Mouse (Mus musculus) embryonic facial prominence, embryonic 15.5 days (tissue): Measurements from ENCODE around the gene Cym. TPM values are rescaled to one million over a fixed set of nuclear protein-coding genes. Genes with fewer than 3 reads are reported as not detected.

Source experiments
- ATAC-seq: fragments of 200-750 bp; cut with Nextera tagmentation; 2 replicates; pipeline ENCODE4 v1.8.0; 2017; ENCODE audit warnings: low read depth, moderate TSS enrichment; ENCODE audit not compliant: insufficient number of reproducible peaks, low FRiP score, low TSS enrichment
- H3K27ac ChIP-seq: fragments of 300-500 bp; sonication (generic); replicated peaks from 2 replicates; pipeline ENCODE4 v1.5.1; 2015; ENCODE audit warnings: mild to moderate bottlenecking, inconsistent platforms
- H3K27me3 ChIP-seq: fragments of 300-500 bp; sonication (generic); 2 replicates; pipeline ENCODE4 v1.6.1; 2015; ENCODE audit warnings: inconsistent platforms
- H3K36me3 ChIP-seq: fragments of 300-500 bp; sonication (generic); 2 replicates; pipeline ENCODE4 v1.6.1; 2015; ENCODE audit warnings: mild to moderate bottlenecking, inconsistent platforms
- H3K4me1 ChIP-seq: fragments of 300-500 bp; sonication (generic); 2 replicates; pipeline ENCODE4 v1.6.1; 2015; ENCODE audit warnings: inconsistent platforms
- H3K4me2 ChIP-seq: fragments of 300-500 bp; sonication (generic); replicated peaks from 2 replicates; pipeline ENCODE4 v1.6.1; 2015; ENCODE audit warnings: mild to moderate bottlenecking, inconsistent platforms
- H3K4me3 ChIP-seq: fragments of 300-500 bp; sonication (generic); replicated peaks from 2 replicates; pipeline ENCODE4 v1.5.1; 2015; ENCODE audit warnings: mild to moderate bottlenecking, inconsistent platforms
- H3K9ac ChIP-seq: fragments of 300-500 bp; sonication (generic); 2 replicates; pipeline ENCODE4 v1.6.1; 2015; ENCODE audit warnings: inconsistent platforms
- H3K9me3 ChIP-seq: fragments of 300-500 bp; sonication (generic); replicated peaks from 2 replicates; pipeline ENCODE4 v1.6.1; 2016; ENCODE audit warnings: inconsistent platforms
- WGBS: fragments of 180-500 bp; shearing (Covaris S2); methylation state at CpG from one replicate; pipeline ENCODE4 v1.1.7; 2015; 5-methylcytosine and 5-hydroxymethylcytosine counted together
- polyA plus RNA-seq: library from polyadenylated mRNA; unstranded; fragments of >200 nt; fragmentation: Nextera tagmentation; extraction: Ambion mirVana; gene quantifications from 2 replicates; pipeline ENCODE4 v1.2.1, GENCODE M21; 2015

The Cym gene
- polyA plus RNA-seq, 1 experiment from 2014 or later: 0.21 TPM

DNA sequence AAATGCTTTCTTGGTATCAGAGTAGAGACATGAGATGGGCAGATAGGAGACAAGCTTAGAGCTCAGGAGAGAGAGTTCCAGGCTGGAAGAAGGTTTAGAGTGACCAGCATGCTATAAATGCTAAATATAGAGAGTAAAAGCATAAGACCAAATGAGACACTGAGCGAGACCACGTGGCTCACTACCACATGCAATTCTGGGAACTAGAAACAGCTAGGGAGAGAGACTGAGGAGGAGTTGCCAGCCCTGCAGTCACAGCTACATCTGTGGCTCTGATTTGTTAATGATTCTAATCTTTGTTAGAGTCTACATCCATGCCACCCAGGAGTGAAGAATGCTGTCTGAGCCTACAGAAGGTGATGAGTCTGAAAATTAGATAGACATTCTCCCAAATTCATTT, 52.0 kb downstream of the Cym start:
- Histone ChIP-seq H3K4me3 (no peak overlapping the region), H3K36me3 (no peaks in the 10 kb centered on the region), H3K4me1 (no peaks in the 10 kb centered on the region), H3K9me3 (no peaks in the 10 kb centered on the region), H3K4me2 (no peak overlapping the region), H3K27me3 (no peaks in the 10 kb centered on the region), H3K9ac (no peak overlapping the region), H3K27ac (no peak overlapping the region)
- WGBS: 75% methylated on average over 2 of the region's 2 CpGs
- ATAC-seq: no peak

DNA sequence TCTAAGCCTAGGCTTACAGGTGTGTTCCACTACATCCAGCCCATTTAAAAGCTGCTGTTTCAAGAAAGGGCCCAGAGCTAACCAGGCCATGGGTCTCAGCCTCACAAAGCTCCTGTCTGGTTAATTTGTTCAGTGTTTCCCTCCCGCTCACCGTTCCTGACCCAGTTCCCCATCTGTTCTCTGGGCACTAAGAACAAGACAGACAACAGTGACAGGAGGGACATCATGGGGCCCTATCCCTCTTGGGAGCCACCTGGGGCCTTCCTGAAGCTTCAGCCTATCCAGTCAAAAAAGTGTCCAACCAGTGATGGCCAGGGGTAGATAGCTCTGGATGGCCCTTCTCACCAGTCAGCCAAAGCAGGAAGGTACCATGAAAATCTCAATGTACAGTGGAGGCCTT, 58.8 kb downstream of the Cym start:
- H3K9me3 ChIP-seq: no peaks in the 10 kb centered on the region
- H3K27ac ChIP-seq: no peak overlapping the region
- peaks cover 12% of the 10 kb centered on the region for H3K27me3 ChIP-seq
- no peak overlapping the region for H3K4me3 ChIP-seq
- H3K4me2 ChIP-seq: no peak overlapping the region
- 89% methylated on average over 2 of the region's 2 CpGs for whole genome bisulfite sequencing
- H3K36me3 ChIP-seq: no peaks in the 10 kb centered on the region
- no peak for ATAC-seq
- H3K9ac ChIP-seq: no peak overlapping the region
- H3K4me1 ChIP-seq: peaks cover 6% of the 10 kb centered on the region; the same call in 1 of the 2 replicates

Other genes starting within 250 kb of the Cym start
- gene Kcna3, start 185.6 kb downstream of the Cym start, polyA plus RNA-seq: 1.0 and 1.7 TPM in 2 replicates
- 0.35 TPM in 2 replicates for gene Kcna2, start 120.6 kb downstream of the Cym start, polyA plus RNA-seq
- gene Kcna10, start 38.7 kb downstream of the Cym start, polyA plus RNA-seq: not detected in 2 replicates
- gene A630076J17Rik, start 8.9 kb upstream of the Cym start, polyA plus RNA-seq: not detected in 2 replicates
- not detected in 2 replicates for gene Prok1, start 18.0 kb upstream of the Cym start, polyA plus RNA-seq
- gene Lamtor5, start 57.1 kb upstream of the Cym start, polyA plus RNA-seq: 184 and 198 TPM in 2 replicates
- 4.0 and 4.7 TPM in 2 replicates for gene Slc16a4, start 69.5 kb upstream of the Cym start, polyA plus RNA-seq
- gene Rbm15, start 111.9 kb upstream of the Cym start, polyA plus RNA-seq: 12.7 and 13.0 TPM in 2 replicates
- 0.53 and 0.76 TPM in 2 replicates for gene Kcnc4, start 237.8 kb upstream of the Cym start, polyA plus RNA-seq